Mouse (Mus musculus) liver, postnatal 0 days (tissue): ENCODE results near the gene Scd1. TPM values are rescaled to one million over a fixed set of nuclear protein-coding genes. Genes with fewer than 3 reads are reported as not detected.

ENCODE experiments used
- ATAC-seq: fragments of 200-750 bp; cut with Nextera tagmentation; 2 replicates; pipeline ENCODE4 v1.8.0; 2017; ENCODE audit warnings: mild to moderate bottlenecking, moderate library complexity
- DNase-seq: peaks from one replicate; pipeline ENCODE4 v3.0.0-alpha.2; 2016
- H3K27ac ChIP-seq: fragments of 300-500 bp; sonication (generic); 2 replicates; pipeline ENCODE4 v1.5.1; 2014; ENCODE audit warnings: antibody characterized with exemption, moderate library complexity, mild to moderate bottlenecking, low read depth
- H3K27me3 ChIP-seq: fragments of 300-500 bp; sonication (generic); 2 replicates; pipeline ENCODE4 v1.6.1; 2014; ENCODE audit warnings: low read length, control low read depth, mixed read lengths; ENCODE audit not compliant: insufficient read depth
- H3K36me3 ChIP-seq: fragments of 300-500 bp; sonication (generic); replicated peaks from 2 replicates; pipeline ENCODE4 v1.6.1; 2014; ENCODE audit warnings: mild to moderate bottlenecking, control low read depth, low read length, moderate library complexity, mixed read lengths; ENCODE audit not compliant: insufficient read depth
- H3K4me1 ChIP-seq: fragments of 300-500 bp; sonication (generic); 2 replicates; pipeline ENCODE4 v1.6.1; 2014; ENCODE audit warnings: antibody characterized with exemption, mild to moderate bottlenecking, control low read depth; ENCODE audit not compliant: insufficient read depth
- H3K4me2 ChIP-seq: fragments of 300-500 bp; sonication (generic); 2 replicates; pipeline ENCODE4 v1.6.1; 2014; ENCODE audit warnings: low read depth, mild to moderate bottlenecking, low read length, moderate library complexity, mixed read lengths
- H3K4me3 ChIP-seq: fragments of 300-500 bp; sonication (generic); 2 replicates; pipeline ENCODE4 v1.5.1; 2014; ENCODE audit warnings: low read depth, low read length
- H3K9ac ChIP-seq: fragments of 300-500 bp; sonication (generic); replicated peaks from 2 replicates; pipeline ENCODE4 v1.6.1; 2014; ENCODE audit warnings: mild to moderate bottlenecking, moderate library complexity
- H3K9me3 ChIP-seq: fragments of 300-500 bp; sonication (generic); 2 replicates; pipeline ENCODE4 v1.6.1; 2016; ENCODE audit warnings: mild to moderate bottlenecking, control low read depth, low read length, mixed read lengths
- CTCF ChIP-seq: sonication (generic); IDR thresholded peaks from 2 replicates; pipeline ENCODE4 v1.5.1; 2016; ENCODE audit warnings: antibody characterized with exemption, low read depth
- EP300 ChIP-seq: IDR thresholded peaks from 2 replicates; pipeline ENCODE4 v1.6.1; 2016; ENCODE audit warnings: antibody characterized with exemption, low read depth, mild to moderate bottlenecking
- WGBS: fragments of 180-500 bp; shearing (Covaris S2); extraction: QIAGEN DNeasy Blood & Tissue Kit; methylation state at CpG from one replicate; pipeline ENCODE4 v1.1.7; 2014; ENCODE audit not compliant: insufficient replicate concordance; 5-methylcytosine and 5-hydroxymethylcytosine counted together
- polyA plus RNA-seq: library from polyadenylated mRNA; unstranded; fragments of >200 nt; fragmentation: Nextera tagmentation; extraction: Ambion mirVana; gene quantifications from 2 replicates; pipeline ENCODE4 v1.2.1, GENCODE M21; 2015

Gene Scd1
- polyA plus RNA-seq, 1 experiment from 2014 or later = 2.3 TPM

DNA sequence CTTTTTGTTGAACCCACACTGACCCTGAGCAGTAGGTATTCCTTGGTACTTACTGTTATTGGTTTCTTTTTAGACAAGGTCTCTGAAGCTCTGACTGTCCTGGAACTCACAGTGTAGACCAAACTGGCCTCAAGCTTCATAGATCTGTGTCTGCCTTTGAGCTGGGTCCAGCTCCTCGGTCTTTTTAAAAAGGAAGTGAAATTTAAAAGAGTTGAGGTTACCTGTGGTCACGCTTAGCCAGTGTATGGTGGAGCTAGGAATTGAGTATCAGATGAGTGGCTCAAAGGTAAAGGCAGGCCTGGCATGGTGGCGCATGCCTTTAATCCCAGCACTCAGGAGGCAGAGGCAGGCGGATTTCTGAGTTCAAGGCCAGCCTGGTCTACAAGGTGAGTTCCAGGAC, 916 bp upstream of the Scd1 start:
- Histone ChIP-seq H3K36me3 (no peaks in the 10 kb centered on the region), H3K27me3 (peaks cover 6% of the 10 kb centered on the region; the same call in 1 of the 2 replicates), H3K4me2 (peak overlapping the region; percentile 83), H3K27ac (no peak overlapping the region), H3K4me3 (peak overlapping the region; percentile 56), H3K9me3 (no peaks in the 10 kb centered on the region), H3K9ac (peak overlapping the region; percentile 36), H3K4me1 (peaks cover 17% of the 10 kb centered on the region)
- 62% methylated on average over 4 of the region's 4 CpGs for WGBS
- DNase-seq (no peak), ATAC-seq (no peak)
- TF ChIP-seq EP300 (no peak), CTCF (no peak)

DNA sequence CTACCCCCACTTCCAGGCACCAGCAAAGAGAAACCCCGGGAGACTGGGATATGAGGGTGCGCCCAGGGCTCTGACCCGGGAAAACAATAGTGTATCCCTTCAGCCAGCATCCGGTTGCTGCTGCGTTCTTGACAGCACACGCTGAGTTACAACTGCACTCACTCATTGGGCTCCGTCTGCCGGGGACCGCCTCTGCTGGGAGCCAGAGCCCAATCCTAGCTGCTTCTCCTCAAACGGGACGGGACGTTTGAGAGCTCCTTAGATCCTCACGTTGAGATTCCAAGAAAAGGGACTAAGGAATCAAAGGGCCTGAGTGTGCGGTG, 505 bp upstream of the Scd1 start:
- H3K36me3 ChIP-seq = peaks cover under 1% of the 10 kb centered on the region; the same call in 1 of the 2 replicates
- under 1% methylated on average over 14 of the region's 14 CpGs for WGBS
- DNase-seq = peak; percentile 60

DNA sequence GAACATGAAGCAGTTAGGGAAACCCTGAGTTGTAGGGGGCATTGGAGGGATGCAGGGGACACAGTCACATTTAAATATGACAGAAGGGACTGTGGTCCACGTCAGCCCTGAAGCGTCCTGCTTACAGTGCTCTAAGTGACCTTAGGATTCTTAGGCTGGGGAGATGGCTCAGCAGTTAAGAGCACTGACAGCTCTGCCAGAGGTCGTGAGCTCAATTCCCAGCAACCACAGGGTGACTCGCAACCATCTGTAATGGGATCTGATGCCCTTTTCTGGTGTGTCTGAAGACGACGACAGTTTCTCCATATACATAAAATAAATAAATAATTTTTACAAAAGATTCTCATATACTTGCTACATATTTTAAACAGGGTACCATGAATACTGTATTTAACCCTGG, 4.1 kb downstream of the Scd1 start:
- no peak overlapping the region for H3K9ac ChIP-seq
- H3K27ac ChIP-seq = no peak overlapping the region
- ATAC-seq = no peak
- H3K4me1 ChIP-seq = peaks cover 15% of the 10 kb centered on the region
- H3K4me2 ChIP-seq = no peak overlapping the region
- H3K27me3 ChIP-seq = peaks cover 6% of the 10 kb centered on the region; the same call in 1 of the 2 replicates
- TF ChIP-seq CTCF (no peak), EP300 (no peak)
- H3K4me3 ChIP-seq = no peak overlapping the region
- no peaks in the 10 kb centered on the region for H3K9me3 ChIP-seq
- no peak for DNase-seq
- WGBS = 76% methylated on average over 6 of the region's 6 CpGs
- peaks cover 26% of the 10 kb centered on the region for H3K36me3 ChIP-seq

More for the DNA sequence above, 505 bp upstream of the Scd1 start:
- TF ChIP-seq CTCF (no peak), EP300 (no peak)
- peaks cover 17% of the 10 kb centered on the region for H3K4me1 ChIP-seq
- peak overlapping the region; percentile 56 for H3K4me3 ChIP-seq
- H3K9me3 ChIP-seq = no peaks in the 10 kb centered on the region
- H3K4me2 ChIP-seq = peak overlapping the region; percentile 83
- ATAC-seq = peak; percentile 75
- H3K27me3 ChIP-seq = peaks cover 6% of the 10 kb centered on the region; the same call in 1 of the 2 replicates
- H3K27ac ChIP-seq = 0 out of 2 replicates have a peak overlapping the region, but pooled peaks have one; percentile 19
- peak overlapping the region; percentile 36 for H3K9ac ChIP-seq

DNA sequence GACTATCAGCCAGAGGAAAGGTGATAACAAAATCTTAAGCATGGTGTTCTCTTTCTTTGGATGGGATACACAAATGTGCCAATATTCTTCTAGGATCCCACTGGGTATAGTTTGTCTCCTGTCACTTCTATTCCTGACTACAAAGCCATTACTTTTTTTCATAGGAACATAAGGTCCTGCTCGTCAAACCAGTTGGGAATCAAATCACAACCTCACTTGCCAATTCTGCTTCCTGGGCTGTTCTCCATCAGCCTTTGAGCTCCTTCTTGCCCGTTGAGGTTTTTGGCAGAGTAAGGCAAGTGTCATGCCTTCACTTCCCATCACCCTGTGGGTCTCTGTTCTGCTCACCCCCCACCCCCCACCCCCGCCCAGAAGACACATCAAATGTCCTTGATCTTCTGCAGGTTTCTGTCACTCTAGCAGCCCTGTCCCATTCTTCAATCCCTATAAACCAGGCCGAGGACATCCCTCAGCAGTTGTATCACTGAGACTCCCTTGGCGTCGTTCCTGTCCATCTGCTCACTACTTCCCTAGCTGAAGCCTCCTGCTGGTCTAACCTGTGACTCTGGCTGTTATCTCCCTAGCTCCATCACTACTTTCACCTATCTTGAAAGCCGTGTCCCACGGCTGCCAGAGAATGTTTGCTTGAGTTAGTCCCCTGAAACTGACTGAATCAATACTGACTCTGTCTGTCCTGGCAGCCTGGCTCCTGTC, 7.0 kb downstream of the Scd1 start:
- DNase-seq (no peak), ATAC-seq (no peak)
- 69% methylated on average over 8 of the region's 8 CpGs for WGBS
- Histone ChIP-seq H3K27ac (no peak overlapping the region), H3K4me2 (no peak overlapping the region), H3K4me3 (no peak overlapping the region), H3K9me3 (no peaks in the 10 kb centered on the region), H3K27me3 (peaks cover under 1% of the 10 kb centered on the region; the same call in 1 of the 2 replicates), H3K9ac (no peak overlapping the region), H3K4me1 (peaks cover 11% of the 10 kb centered on the region), H3K36me3 (peaks cover 30% of the 10 kb centered on the region)
- TF ChIP-seq CTCF (no peak), EP300 (no peak)

DNA sequence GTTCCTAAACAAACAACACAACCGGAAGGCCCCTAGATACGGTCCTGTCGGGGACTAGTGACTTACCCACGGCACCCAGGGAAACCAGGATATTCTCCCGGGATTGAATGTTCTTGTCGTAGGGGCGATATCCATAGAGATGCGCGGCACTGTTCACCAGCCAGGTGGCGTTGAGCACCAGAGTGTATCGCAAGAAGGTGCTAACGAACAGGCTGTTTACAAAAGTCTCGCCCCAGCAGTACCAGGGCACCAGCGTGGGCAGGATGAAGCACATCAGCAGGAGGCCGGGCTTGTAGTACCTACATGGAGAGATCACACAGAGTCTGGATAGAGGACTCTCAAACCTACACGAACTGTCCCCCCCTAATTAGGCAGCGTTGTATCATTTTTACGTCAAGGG, 7.6 kb downstream of the Scd1 start:
- ATAC-seq = no peak
- Histone ChIP-seq H3K9ac (no peak overlapping the region), H3K27ac (no peak overlapping the region), H3K4me2 (no peak overlapping the region), H3K4me3 (no peak overlapping the region), H3K27me3 (no peaks in the 10 kb centered on the region), H3K36me3 (peaks cover 30% of the 10 kb centered on the region), H3K4me1 (peaks cover 6% of the 10 kb centered on the region; the same call in 1 of the 2 replicates), H3K9me3 (no peaks in the 10 kb centered on the region)
- no peak for DNase-seq
- 90% methylated on average over 18 of the region's 18 CpGs for WGBS
- TF ChIP-seq CTCF = no peak
- no peak for TF ChIP-seq EP300

DNA sequence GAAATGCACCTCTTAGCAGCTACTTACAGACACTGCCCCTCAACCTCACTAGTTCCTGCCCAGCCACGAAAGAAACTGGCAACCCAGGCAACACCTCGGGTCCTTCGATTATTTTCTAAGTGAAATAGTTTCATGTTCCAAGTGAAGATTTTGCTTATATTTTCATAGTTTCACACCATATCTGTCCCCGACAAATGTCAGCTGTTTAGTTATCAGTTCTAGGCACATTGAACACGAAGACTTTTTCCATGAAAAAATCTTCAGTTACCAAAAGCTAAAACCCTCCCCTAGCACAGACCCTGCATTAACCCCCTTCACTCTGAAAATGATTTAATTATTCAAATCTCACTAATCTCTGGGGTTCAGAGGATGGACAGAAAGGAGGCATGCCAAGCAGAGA, 10.9 kb downstream of the Scd1 start:
- Histone ChIP-seq H3K4me3 (no peak overlapping the region), H3K36me3 (peaks cover 25% of the 10 kb centered on the region), H3K27ac (no peak overlapping the region), H3K9ac (no peak overlapping the region), H3K9me3 (no peaks in the 10 kb centered on the region), H3K4me2 (no peak overlapping the region), H3K27me3 (no peaks in the 10 kb centered on the region), H3K4me1 (peaks cover 20% of the 10 kb centered on the region)
- WGBS = 55% methylated on average over 5 of the region's 5 CpGs
- TF ChIP-seq EP300 (peak; percentile 95), CTCF (no peak)
- ATAC-seq = peak; percentile 37
- DNase-seq = no peak
